Mouse (Mus musculus) intestine, postnatal 0 days (tissue): ENCODE data around the gene Arid4a. TPM values are rescaled to one million over a fixed set of nuclear protein-coding genes. Genes with fewer than 3 reads are reported as not detected.
A peak's percentile ranks its signal among the peaks of the same experiment; 100 is the strongest.
"Not testable (repeated sequence)": the region's sequence is repeated elsewhere in the genome, so short reads cannot be mapped to it uniquely, and the experiment has no call there.

Experiments used
- ATAC-seq: fragments of 200-750 bp; cut with Nextera tagmentation; 2 replicates; pipeline ENCODE4 v1.8.0; 2017; ENCODE audit warnings: mild to moderate bottlenecking, moderate TSS enrichment, moderate library complexity
- H3K27ac ChIP-seq: fragments of 300-500 bp; sonication (generic); 2 replicates; pipeline ENCODE4 v1.5.1; 2014; ENCODE audit warnings: mild to moderate bottlenecking, low read depth, low read length, moderate library complexity
- H3K27me3 ChIP-seq: fragments of 300-500 bp; sonication (generic); replicated peaks from 2 replicates; pipeline ENCODE4 v1.6.1; 2014; ENCODE audit warnings: low read length, mixed read lengths; ENCODE audit not compliant: control insufficient read depth, insufficient read depth
- H3K36me3 ChIP-seq: fragments of 300-500 bp; sonication (generic); 2 replicates; pipeline ENCODE4 v1.6.1; 2014; ENCODE audit warnings: mild to moderate bottlenecking, moderate library complexity; ENCODE audit not compliant: control insufficient read depth, insufficient read depth
- H3K4me1 ChIP-seq: fragments of 300-500 bp; sonication (generic); replicated peaks from 2 replicates; pipeline ENCODE4 v1.6.1; 2014; ENCODE audit warnings: antibody characterized with exemption, low read length, mixed read lengths; ENCODE audit not compliant: control insufficient read depth, insufficient read depth
- H3K4me2 ChIP-seq: fragments of 300-500 bp; sonication (generic); replicated peaks from 2 replicates; pipeline ENCODE4 v1.6.1; 2014; ENCODE audit warnings: low read depth, mild to moderate bottlenecking, moderate library complexity
- H3K4me3 ChIP-seq: fragments of 300-500 bp; sonication (generic); 2 replicates; pipeline ENCODE4 v1.5.1; 2014; ENCODE audit warnings: low read depth, low read length
- H3K9ac ChIP-seq: fragments of 300-500 bp; sonication (generic); 2 replicates; pipeline ENCODE4 v1.6.1; 2014; ENCODE audit warnings: mild to moderate bottlenecking, low read depth, low read length
- H3K9me3 ChIP-seq: fragments of 300-500 bp; sonication (generic); 2 replicates; pipeline ENCODE4 v1.6.1; 2016; ENCODE audit warnings: mixed run types; ENCODE audit not compliant: control insufficient read depth
- CTCF ChIP-seq: sonication (generic); IDR thresholded peaks from 2 replicates; pipeline ENCODE4 v1.5.1; 2016; ENCODE audit warnings: low read depth, mild to moderate bottlenecking, control low read depth, antibody characterized with exemption, moderate library complexity
- WGBS: fragments of 180-500 bp; shearing (Covaris S2); extraction: QIAGEN DNeasy Blood & Tissue Kit; methylation state at CpG from one replicate; pipeline ENCODE4 v1.1.7; 2014; 5-methylcytosine and 5-hydroxymethylcytosine counted together
- polyA plus RNA-seq: library from polyadenylated mRNA; unstranded; fragments of >200 nt; fragmentation: Nextera tagmentation; extraction: Ambion mirVana; gene quantifications from 2 replicates; pipeline ENCODE4 v1.2.1, GENCODE M21; 2015

Gene Arid4a
- polyA plus RNA-seq, 1 experiment from 2014 or later: 23.2 TPM

GRCm38 (mm10) chr12:71017827-71018226, 2.0 kb downstream of the Arid4a start:
- 63% methylated on average over 10 of the region's 10 CpGs for WGBS
- no peaks in the 10 kb centered on the region for H3K4me1 ChIP-seq
- H3K27me3 ChIP-seq: no peaks in the 10 kb centered on the region
- no peak for TF ChIP-seq CTCF
- no peak overlapping the region for H3K9ac ChIP-seq
- no peak for ATAC-seq
- no peaks in the 10 kb centered on the region for H3K9me3 ChIP-seq
- no peak overlapping the region; the same call in 1 of the 2 replicates for H3K4me3 ChIP-seq
- H3K4me2 ChIP-seq: peak overlapping the region; percentile 79; the same call in 1 of the 2 replicates
- peaks cover 26% of the 10 kb centered on the region for H3K36me3 ChIP-seq
- H3K27ac ChIP-seq: no peak overlapping the region

GRCm38 (mm10) chr12:71019211-71019610, 3.4 kb downstream of the Arid4a start:
- Histone ChIP-seq H3K9ac (no peak overlapping the region), H3K4me3 (no peak overlapping the region), H3K9me3 (no peaks in the 10 kb centered on the region), H3K4me1 (no peaks in the 10 kb centered on the region), H3K27ac (no peak overlapping the region), H3K36me3 (peaks cover 40% of the 10 kb centered on the region), H3K27me3 (no peaks in the 10 kb centered on the region), H3K4me2 (no peak overlapping the region)
- no peak for TF ChIP-seq CTCF
- ATAC-seq: no peak
- WGBS: 86% methylated on average over 8 of the region's 8 CpGs

- Histone ChIP-seq H3K4me3 (no peak overlapping the region), H3K9me3 (no peaks in the 10 kb centered on the region), H3K27ac (no peak overlapping the region), H3K9ac (no peak overlapping the region), H3K4me1 (no peaks in the 10 kb centered on the region), H3K4me2 (no peak overlapping the region), H3K36me3 (peaks cover 75% of the 10 kb centered on the region), H3K27me3 (no peaks in the 10 kb centered on the region)
- ATAC-seq: no peak
- WGBS: 91% methylated on average over 10 of the region's 10 CpGs
- no peak for TF ChIP-seq CTCF
Measured at GRCm38 (mm10) chr12:71024411-71024810, 8.6 kb downstream of the Arid4a start.

GRCm38 (mm10) chr12:71028265-71028664, 12.5 kb downstream of the Arid4a start:
- 90% methylated on average over 8 of the region's 8 CpGs for WGBS
- H3K9me3 ChIP-seq, H3K4me1 ChIP-seq, ATAC-seq, H3K4me3 ChIP-seq, H3K27me3 ChIP-seq, H3K27ac ChIP-seq, H3K9ac ChIP-seq, H3K4me2 ChIP-seq: not testable (repeated sequence)
- H3K36me3 ChIP-seq: peaks cover 67% of the 10 kb centered on the region

GRCm38 (mm10) chr12:71030260-71030659, 14.5 kb downstream of the Arid4a start:
- Histone ChIP-seq H3K4me3 (no peak overlapping the region), H3K4me1 (no peaks in the 10 kb centered on the region), H3K4me2 (no peak overlapping the region), H3K27ac (no peak overlapping the region), H3K27me3 (no peaks in the 10 kb centered on the region), H3K9me3 (no peaks in the 10 kb centered on the region), H3K36me3 (peaks cover 59% of the 10 kb centered on the region), H3K9ac (no peak overlapping the region)
- peak; percentile 33; the same call in 1 of the 2 replicates for ATAC-seq
- 64% methylated on average over 8 of the region's 8 CpGs for WGBS
- no peak for TF ChIP-seq CTCF

GRCm38 (mm10) chr12:71030722-71031121, 14.9 kb downstream of the Arid4a start:
- Histone ChIP-seq H3K9me3 (no peaks in the 10 kb centered on the region), H3K36me3 (peaks cover 54% of the 10 kb centered on the region), H3K27ac (no peak overlapping the region), H3K4me1 (no peaks in the 10 kb centered on the region), H3K4me2 (no peak overlapping the region), H3K27me3 (no peaks in the 10 kb centered on the region), H3K9ac (no peak overlapping the region), H3K4me3 (no peak overlapping the region)
- no peak for ATAC-seq
- TF ChIP-seq CTCF: no peak
- WGBS: 95% methylated on average over 5 of the region's 5 CpGs

- no peaks in the 10 kb centered on the region for H3K9me3 ChIP-seq
- ATAC-seq: no peak
- peaks cover 49% of the 10 kb centered on the region for H3K36me3 ChIP-seq
- no peaks in the 10 kb centered on the region for H3K4me1 ChIP-seq
- no peaks in the 10 kb centered on the region for H3K27me3 ChIP-seq
- no peak overlapping the region for H3K4me2 ChIP-seq
- no peak for TF ChIP-seq CTCF
- no peak overlapping the region for H3K9ac ChIP-seq
- H3K4me3 ChIP-seq: no peak overlapping the region
- H3K27ac ChIP-seq: no peak overlapping the region
- 96% methylated on average over 4 of the region's 4 CpGs for WGBS
Measured at GRCm38 (mm10) chr12:71035826-71036225, 20.0 kb downstream of the Arid4a start.
